Mouse (Mus musculus) heart, adult 2 months (tissue): ENCODE data around the gene Tbc1d10b. TPM values are rescaled to one million over a fixed set of nuclear protein-coding genes. Genes with fewer than 3 reads are reported as not detected.

ENCODE experiments used
- DNase-seq, 2 experiments: peaks; one replicate each; pipeline ENCODE4 v3.0.0; 2021
- H3K27ac ChIP-seq: fragments of 200-600 bp; 2 replicates; pipeline ENCODE4 v1.8.1; 2022
- H3K27me3 ChIP-seq: fragments of 200-500 bp; 2 replicates; pipeline ENCODE4 v1.6.1; 2012; ENCODE audit warnings: mild to moderate bottlenecking, low read length, inconsistent platforms, mixed read lengths; ENCODE audit not compliant: control insufficient read depth, insufficient read depth
- H3K36me3 ChIP-seq: fragments of 200-500 bp; 2 replicates; pipeline ENCODE4 v1.6.1; 2012; ENCODE audit warnings: low read length, inconsistent platforms; ENCODE audit not compliant: control insufficient read depth, insufficient read depth
- H3K4me1 ChIP-seq: fragments of 200-500 bp; 2 replicates; pipeline ENCODE4 v1.6.1; 2011; ENCODE audit warnings: low read length; ENCODE audit not compliant: control insufficient read depth, insufficient read depth
- H3K4me3 ChIP-seq: fragments of 200-600 bp; 2 replicates; pipeline ENCODE4 v1.8.1; 2022
- H3K79me2 ChIP-seq: fragments of 200-500 bp; replicated peaks from 2 replicates; pipeline ENCODE4 v1.6.1; 2012; ENCODE audit warnings: mild to moderate bottlenecking, inconsistent platforms, low read length, moderate library complexity, mixed read lengths; ENCODE audit not compliant: control insufficient read depth, insufficient read depth
- H3K9ac ChIP-seq: fragments of 200-500 bp; 2 replicates; pipeline ENCODE4 v1.6.1; 2012; ENCODE audit warnings: low read depth, mild to moderate bottlenecking, control low read depth, inconsistent platforms, low read length, mixed read lengths
- CTCF ChIP-seq: fragments of 200-600 bp; IDR thresholded peaks from 2 replicates; pipeline ENCODE4 v1.8.1; 2022; ENCODE audit warnings: antibody characterized with exemption, mild to moderate bottlenecking, moderate library complexity
- EP300 ChIP-seq: fragments of 200-500 bp; IDR thresholded peaks from 2 replicates; pipeline ENCODE4 v1.6.1; 2011; ENCODE audit warnings: low read depth, low read length, control low read depth; ENCODE audit not compliant: insufficient read depth
- POLR2A ChIP-seq: fragments of 200-500 bp; IDR thresholded peaks from 2 replicates; pipeline ENCODE4 v1.6.1; 2011; ENCODE audit warnings: mild to moderate bottlenecking, low read depth, low read length, control low read depth; ENCODE audit not compliant: insufficient read depth
- WGBS: fragments of 180-500 bp; shearing (Covaris S2); methylation state at CpG from one replicate; pipeline ENCODE4 v1.1.7; 2018; 5-methylcytosine and 5-hydroxymethylcytosine counted together
- intact Hi-C: fragments of 180-260 bp; cut with DNase I; formaldehyde crosslinking; loops from one replicate; pipeline ENCODE4 v1.15.1; 2025
- polyA plus RNA-seq: library from polyadenylated mRNA; depleted of rRNA; stranded (reverse); fragments of >200 nt; gene quantifications from 2 replicates; pipeline ENCODE4 v1.2.3, GENCODE M21; 2012
- total RNA-seq, 2 experiments: library from RNA; stranded (reverse); gene quantifications; 2 replicates each; pipeline ENCODE4 v1.2.3; 2021

Tbc1d10b gene
- total and polyA plus RNA-seq, 3 experiments: 13.6 to 22.0 (median 20.5) TPM

GRCm38 (mm10) chr7:127207374-127208294, 634 bp downstream of the Tbc1d10b start:
- WGBS: under 1% methylated on average over 53 of the region's 53 CpGs
- Histone ChIP-seq H3K9ac (peak overlapping the region; percentile 90), H3K79me2 (peaks cover 3% of the 10 kb centered on the region), H3K36me3 (no peaks in the 10 kb centered on the region), H3K27me3 (no peaks in the 10 kb centered on the region), H3K4me3 (peak overlapping the region; percentile 78), H3K27ac (peak overlapping the region; percentile 85), H3K4me1 (peaks cover 2% of the 10 kb centered on the region; the same call in 1 of the 2 replicates)
- intact Hi-C loops: loop anchor here (1.0 to 10.0 kb wide), 2 partner anchors 11 to 623 kb away; partner anchors contain the start of genes Apobr, Cd2bp2 and Cln3
- DNase-seq: peak in 1 of 2 experiments; percentile 34
- TF ChIP-seq CTCF (no peak), EP300 (no peak), POLR2A (no peak)

- intact Hi-C loops: loop anchor here (10.0 kb wide), 1 partner anchor 622 kb away; the partner anchor contains the start of genes Apobr and Cln3
- TF ChIP-seq POLR2A: no peak
- no peak for TF ChIP-seq CTCF
- no peak for TF ChIP-seq EP300
- Histone ChIP-seq H3K9ac (peak overlapping the region; percentile 90), H3K36me3 (no peaks in the 10 kb centered on the region), H3K79me2 (peaks cover 3% of the 10 kb centered on the region), H3K4me1 (peaks cover 2% of the 10 kb centered on the region; the same call in 1 of the 2 replicates), H3K4me3 (peak overlapping the region; percentile 78), H3K27ac (peak overlapping the region; percentile 15; the same call in 1 of the 2 replicates), H3K27me3 (no peaks in the 10 kb centered on the region)
- no peak for DNase-seq
- WGBS: 26% methylated on average over 2 of the region's 2 CpGs
Observed at GRCm38 (mm10) chr7:127206606-127207005, 1.7 kb downstream of the Tbc1d10b start.

- peak overlapping the region; percentile 68 for H3K4me3 ChIP-seq
Observed at GRCm38 (mm10) chr7:127196484-127196883, 11.8 kb downstream of the Tbc1d10b start.

GRCm38 (mm10) chr7:127195544-127196295, 12.5 kb downstream of the Tbc1d10b start, which contains the start of gene Cd2bp2:
TSS of gene Cd2bp2 (minus strand) at chr7:127196050.
- Histone ChIP-seq H3K4me3 (peak within 1 kb of the TSS; percentile 68), H3K27ac (peak within 1 kb of the TSS; percentile 74), H3K4me1 (peaks cover 7% of the 10 kb centered on the region), H3K27me3 (no peaks in the 10 kb centered on the region), H3K79me2 (peaks cover 2% of the 10 kb centered on the region; the same call in 1 of the 2 replicates), H3K36me3 (no peaks in the 10 kb centered on the region; the same call in 1 of the 2 replicates), H3K9ac (peak within 1 kb of the TSS; percentile 64)
- under 1% methylated on average over 51 of the region's 51 CpGs for WGBS
- TF ChIP-seq POLR2A (peak; percentile 70), CTCF (peak; percentile 28), EP300 (peak; percentile 74)
- DNase-seq: peak; percentile 93 to 96
- intact Hi-C loops: loop anchor here (1.0 to 10.0 kb wide), 2 partner anchors 13 to 181 kb away; partner anchors contain the start of genes Mvp, Mylpf, Pagr1a and Pagr1b

More at GRCm38 (mm10) chr7:127196484-127196883, 11.8 kb downstream of the Tbc1d10b start:
- no peak for DNase-seq
- TF ChIP-seq CTCF (no peak), EP300 (no peak), POLR2A (no peak)
- no peak overlapping the region for H3K9ac ChIP-seq
- H3K36me3 ChIP-seq: no peaks in the 10 kb centered on the region; the same call in 1 of the 2 replicates
- peak overlapping the region; percentile 70; the same call in 1 of the 2 replicates for H3K27ac ChIP-seq
- no peaks in the 10 kb centered on the region for H3K27me3 ChIP-seq
- intact Hi-C loops: loop anchor here (1.0 to 10.0 kb wide), 2 partner anchors 12 to 182 kb away; partner anchors contain the start of genes Mvp, Mylpf, Pagr1a and Pagr1b
- 42% methylated on average over 11 of the region's 11 CpGs for WGBS
- H3K4me1 ChIP-seq: peaks cover 7% of the 10 kb centered on the region
- peaks cover 2% of the 10 kb centered on the region; the same call in 1 of the 2 replicates for H3K79me2 ChIP-seq

- H3K9ac ChIP-seq: no peak overlapping the region
- no peak overlapping the region for H3K27ac ChIP-seq
- peaks cover 2% of the 10 kb centered on the region; the same call in 1 of the 2 replicates for H3K79me2 ChIP-seq
- no peaks in the 10 kb centered on the region; the same call in 1 of the 2 replicates for H3K36me3 ChIP-seq
- peaks cover 7% of the 10 kb centered on the region for H3K4me1 ChIP-seq
- TF ChIP-seq EP300 (no peak), POLR2A (no peak)
- no peaks in the 10 kb centered on the region for H3K27me3 ChIP-seq
- WGBS: 48% methylated on average over 7 of the region's 7 CpGs
- peak overlapping the region; percentile 68; the same call in 1 of the 2 replicates for H3K4me3 ChIP-seq
- intact Hi-C loops: loop anchor here (10.0 kb wide), 1 partner anchor 180 kb away; the partner anchor contains the start of genes Mvp, Pagr1a and Pagr1b
- no peak for DNase-seq
Observed at GRCm38 (mm10) chr7:127194633-127195029, 13.6 kb downstream of the Tbc1d10b start.
